Mouse (Mus musculus): ENCODE data around the gene Apoc4.

Gene Apoc4

GRCm38 (mm10) chr7:19678901-19679300, 2.4 kb downstream of the Apoc4 start:
- DNase-seq (ENCODE audit: low spot score in 2 of 2), result no peak

GRCm38 (mm10) chr7:19677872-19678271, 3.4 kb downstream of the Apoc4 start, which contains the start of gene Apoc2:
Gene Apoc2 (minus strand): TSS chr7:19677941.
- DNase-seq (ENCODE audit: low spot score in 2 of 2), result no peak

GRCm38 (mm10) chr7:19676662-19677061, 4.6 kb downstream of the Apoc4 start:
- DNase-seq (ENCODE audit: low spot score in 2 of 2), result no peak

- DNase-seq (ENCODE audit: low spot score in 2 of 2), result no peak
These were observed 5.5 kb downstream of the Apoc4 start for GRCm38 (mm10) chr7:19675824-19676223.

- no peak for DNase-seq (ENCODE audit: low spot score in 2 of 2)
These were observed 8.1 kb downstream of the Apoc4 start for GRCm38 (mm10) chr7:19673083-19673699.

GRCm38 (mm10) chr7:19671511-19671910, 9.8 kb downstream of the Apoc4 start:
- no peak for DNase-seq (ENCODE audit: low spot score in 2 of 2)

GRCm38 (mm10) chr7:19668947-19669721, 12.1 kb downstream of the Apoc4 start:
- peak; percentile 95 to 96 for DNase-seq (ENCODE audit: low spot score in 2 of 2)

GRCm38 (mm10) chr7:19667434-19667833, 13.8 kb downstream of the Apoc4 start:
- DNase-seq (ENCODE audit: low spot score in 2 of 2), result no peak

- DNase-seq (ENCODE audit: low spot score in 2 of 2), result no peak
These were observed 14.5 kb downstream of the Apoc4 start for GRCm38 (mm10) chr7:19666750-19667149.

- DNase-seq (ENCODE audit: low spot score in 2 of 2), result peak; percentile 98
These were observed 16.1 kb downstream of the Apoc4 start, which contains the start of gene Clptm1 for GRCm38 (mm10) chr7:19664955-19665841. Gene Clptm1 (minus strand): TSS chr7:19665033.

- DNase-seq (ENCODE audit: low spot score in 2 of 2), result no peak
These were observed 16.8 kb downstream of the Apoc4 start for GRCm38 (mm10) chr7:19664455-19664954.

GRCm38 (mm10) chr7:19663940-19664339, 17.3 kb downstream of the Apoc4 start:
- peak; percentile 38 to 54 for DNase-seq (ENCODE audit: low spot score in 2 of 2)

GRCm38 (mm10) chr7:19652614-19653013, 28.7 kb downstream of the Apoc4 start:
- DNase-seq (ENCODE audit: low spot score in 2 of 2), result no peak

GRCm38 (mm10) chr7:19651063-19651786, 30.1 kb downstream of the Apoc4 start:
- DNase-seq (ENCODE audit: low spot score in 2 of 2), result no peak

- no peak for DNase-seq (ENCODE audit: low spot score in 2 of 2)
These were observed 40.1 kb downstream of the Apoc4 start for GRCm38 (mm10) chr7:19641223-19641622.

- DNase-seq (ENCODE audit: low spot score in 2 of 2), result no peak
These were observed 46.0 kb downstream of the Apoc4 start for GRCm38 (mm10) chr7:19635074-19635827.

GRCm38 (mm10) chr7:19634591-19634990, 46.7 kb downstream of the Apoc4 start:
- no peak for DNase-seq (ENCODE audit: low spot score in 2 of 2)

- no peak for DNase-seq (ENCODE audit: low spot score in 2 of 2)
These were observed 47.4 kb downstream of the Apoc4 start for GRCm38 (mm10) chr7:19633855-19634254.

GRCm38 (mm10) chr7:19633197-19633596, 48.1 kb downstream of the Apoc4 start:
- DNase-seq (ENCODE audit: low spot score in 2 of 2), result no peak

- DNase-seq (ENCODE audit: low spot score in 2 of 2), result no peak
These were observed 48.6 kb downstream of the Apoc4 start for GRCm38 (mm10) chr7:19632720-19633119.

GRCm38 (mm10) chr7:19632275-19632674, 49.0 kb downstream of the Apoc4 start:
- no peak for DNase-seq (ENCODE audit: low spot score in 2 of 2)

All from right cerebral cortex, postnatal 10 days (tissue).